Mouse (Mus musculus) megakaryocyte, embryonic 14.5 days (primary cell): Measurements from ENCODE around the gene Cfap298.

ENCODE experiments used
- FLI1 ChIP-seq: IDR thresholded peaks from 2 replicates; pipeline ENCODE4 v1.6.1; 2012; ENCODE audit warnings: low read length, inconsistent platforms, mixed read lengths
- GATA1 ChIP-seq: IDR thresholded peaks from 3 replicates; pipeline ENCODE4 v1.6.1; 2012; ENCODE audit warnings: mixed read lengths, low read length, inconsistent platforms, borderline replicate concordance

DNA sequence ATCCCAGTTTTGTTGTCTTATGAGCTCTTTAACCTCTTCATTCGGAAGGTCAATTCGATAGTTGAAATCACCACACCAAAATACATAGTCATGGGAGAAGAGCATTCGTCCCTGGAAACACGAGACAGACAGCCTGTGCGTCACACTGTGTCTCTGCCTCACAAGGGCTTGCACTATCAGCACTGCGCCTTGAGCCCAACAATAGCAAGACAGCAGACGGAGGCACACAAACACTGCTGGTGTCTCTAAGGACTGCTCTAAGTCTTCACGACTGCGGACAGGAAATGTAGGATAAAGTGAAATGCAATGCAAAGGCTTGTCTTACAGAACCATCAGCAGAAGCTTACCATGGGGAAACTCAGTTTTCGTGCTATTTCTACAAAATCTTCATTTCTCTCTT lies 29.0 kb upstream of the Cfap298 start:
- TF ChIP-seq FLI1 (no peak), GATA1 (no peak)
